Mouse (Mus musculus) neural tube, embryonic 12.5 days (tissue): ENCODE data around the gene Ggact. TPM values are rescaled to one million over a fixed set of nuclear protein-coding genes. Genes with fewer than 3 reads are reported as not detected.

Experiments
- ATAC-seq: fragments of 200-750 bp; cut with Nextera tagmentation; 2 replicates; pipeline ENCODE4 v1.8.0; 2017; ENCODE audit warnings: low read depth, mild to moderate bottlenecking, moderate TSS enrichment, moderate library complexity; ENCODE audit not compliant: low FRiP score
- H3K27ac ChIP-seq: fragments of 300-500 bp; sonication (generic); 2 replicates; pipeline ENCODE4 v1.5.1; 2016
- H3K27me3 ChIP-seq: fragments of 300-500 bp; sonication (generic); replicated peaks from 2 replicates; pipeline ENCODE4 v1.6.1; 2016; ENCODE audit warnings: mild to moderate bottlenecking
- H3K36me3 ChIP-seq: fragments of 300-500 bp; sonication (generic); 2 replicates; pipeline ENCODE4 v1.6.1; 2016; ENCODE audit warnings: mild to moderate bottlenecking
- H3K4me1 ChIP-seq: fragments of 300-500 bp; sonication (generic); 2 replicates; pipeline ENCODE4 v1.6.1; 2016
- H3K4me2 ChIP-seq: fragments of 300-500 bp; sonication (generic); replicated peaks from 2 replicates; pipeline ENCODE4 v1.6.1; 2016; ENCODE audit warnings: mild to moderate bottlenecking
- H3K4me3 ChIP-seq: fragments of 300-500 bp; sonication (generic); 2 replicates; pipeline ENCODE4 v1.5.1; 2016
- H3K9ac ChIP-seq: fragments of 300-500 bp; sonication (generic); 2 replicates; pipeline ENCODE4 v1.6.1; 2016; ENCODE audit warnings: mild to moderate bottlenecking
- H3K9me3 ChIP-seq: fragments of 300-500 bp; sonication (generic); 2 replicates; pipeline ENCODE4 v1.6.1; 2016; ENCODE audit warnings: mild to moderate bottlenecking
- WGBS: fragments of 180-500 bp; shearing (Covaris S2); methylation state at CpG from one replicate; pipeline ENCODE4 v1.1.7; 2016; 5-methylcytosine and 5-hydroxymethylcytosine counted together
- polyA plus RNA-seq: library from polyadenylated mRNA; unstranded; fragments of >200 nt; fragmentation: Nextera tagmentation; extraction: Ambion mirVana; gene quantifications from 2 replicates; pipeline ENCODE4 v1.2.1, GENCODE M21; 2016

The Ggact gene
- 4.9 and 5.5 TPM in 2 replicates for polyA plus RNA-seq

DNA sequence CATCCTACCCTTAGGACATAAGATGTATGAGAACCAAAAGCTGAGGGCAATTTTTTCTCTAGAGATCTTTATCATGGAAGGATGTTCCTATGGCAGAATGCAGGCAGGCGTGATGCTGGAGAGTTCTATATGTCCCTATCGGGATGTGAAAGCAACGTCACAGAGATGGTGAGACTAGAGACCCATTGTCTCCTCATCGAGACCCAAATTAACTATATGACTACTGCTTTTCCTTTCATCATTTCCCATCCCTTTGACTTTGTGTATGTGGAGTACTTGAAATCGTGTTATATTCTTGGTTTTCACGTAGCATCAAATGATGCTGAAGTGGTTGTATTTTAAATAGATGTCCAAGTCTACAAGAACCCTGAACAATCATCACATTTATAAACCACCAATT lies at the start of gene Ggact:
Ggact (minus strand) TSS at position 101 of the 400 bp plus-strand sequence.
- WGBS, result 83% methylated on average over 6 of the region's 6 CpGs

DNA sequence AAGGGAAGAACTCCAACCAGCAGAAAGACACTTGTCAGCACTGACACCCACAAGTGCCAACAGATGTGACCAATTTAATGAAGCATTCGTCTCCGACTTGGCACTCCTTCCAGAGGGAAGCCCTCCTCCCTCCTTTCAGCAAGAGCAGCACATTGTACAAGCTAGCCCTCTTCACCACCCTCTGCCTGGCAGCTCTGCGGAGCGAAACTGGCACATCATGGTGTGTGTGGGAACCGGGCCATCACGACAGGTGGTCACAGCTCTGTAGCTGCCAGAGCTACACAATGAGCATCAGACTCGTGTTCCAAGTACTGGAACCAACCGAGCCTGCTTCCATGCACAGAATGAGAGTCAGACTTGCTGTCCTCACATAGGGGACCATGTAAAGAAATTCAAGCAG lies 44.4 kb upstream of the Ggact start:
- Histone ChIP-seq H3K4me2 (no peak overlapping the region), H3K9ac (no peak overlapping the region), H3K4me1 (no peaks in the 10 kb centered on the region), H3K27me3 (no peaks in the 10 kb centered on the region), H3K27ac (no peak overlapping the region), H3K36me3 (peaks cover 12% of the 10 kb centered on the region; the same call in 1 of the 2 replicates), H3K4me3 (no peak overlapping the region), H3K9me3 (no peaks in the 10 kb centered on the region)
- WGBS, result 83% methylated on average over 8 of the region's 8 CpGs
- ATAC-seq, result peak; percentile 53; the same call in 1 of the 2 replicates

More for the DNA sequence above, at the start of gene Ggact:
- Histone ChIP-seq H3K36me3 (no peaks in the 10 kb centered on the region), H3K9me3 (peaks cover 2% of the 10 kb centered on the region; the same call in 1 of the 2 replicates), H3K27ac (no peak within 1 kb of the TSS), H3K4me3 (peak within 1 kb of the TSS; percentile 61), H3K4me1 (peaks cover 4% of the 10 kb centered on the region), H3K27me3 (peaks cover 11% of the 10 kb centered on the region), H3K9ac (peak within 1 kb of the TSS; percentile 64), H3K4me2 (peak within 1 kb of the TSS; percentile 98)
- no peak for ATAC-seq

DNA sequence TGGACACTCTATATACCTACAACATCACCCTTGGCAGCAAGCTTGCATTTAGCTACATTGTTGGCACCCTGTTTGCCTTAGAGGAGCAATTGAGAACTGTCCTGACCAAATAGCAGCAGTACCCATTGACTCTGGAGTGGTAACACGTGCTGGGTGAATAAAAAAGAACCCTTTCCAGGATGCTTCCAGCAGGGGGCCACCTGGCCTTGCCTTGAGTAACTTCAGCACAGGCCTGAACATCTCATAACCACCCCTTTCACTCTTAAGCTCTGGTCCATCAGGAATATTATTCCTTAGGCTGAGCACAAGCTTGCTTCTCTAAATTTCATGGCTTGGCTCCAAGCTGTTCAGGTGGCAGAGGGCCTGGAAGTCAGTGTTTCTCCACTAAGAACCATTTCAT lies 39.8 kb upstream of the Ggact start:
- Histone ChIP-seq H3K27ac (no peak overlapping the region), H3K4me3 (no peak overlapping the region), H3K27me3 (no peaks in the 10 kb centered on the region), H3K36me3 (peaks cover 10% of the 10 kb centered on the region; the same call in 1 of the 2 replicates), H3K9ac (no peak overlapping the region), H3K4me1 (no peaks in the 10 kb centered on the region), H3K9me3 (no peaks in the 10 kb centered on the region), H3K4me2 (no peak overlapping the region)
- peak; percentile 65 for ATAC-seq
- 32% methylated on average over 1 of the region's 1 CpGs for WGBS

DNA sequence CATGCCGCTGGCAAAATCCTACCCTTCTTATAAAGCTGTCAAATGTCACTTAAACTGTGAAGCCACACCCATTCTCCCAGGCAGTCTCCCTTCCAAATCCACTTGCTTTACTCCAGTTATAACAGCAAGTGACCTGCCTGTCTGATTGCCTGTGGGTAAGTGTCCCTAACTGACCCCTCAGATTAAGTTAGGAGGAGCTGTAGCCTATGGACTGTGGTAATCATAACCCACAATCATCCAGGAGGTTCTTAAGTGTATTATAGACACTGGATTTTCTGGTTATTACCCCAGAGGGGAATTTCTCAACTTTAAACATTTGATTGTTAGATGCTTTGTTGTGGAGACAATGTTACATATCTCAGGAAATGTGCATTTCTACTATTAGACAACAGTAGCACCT lies 39.0 kb upstream of the Ggact start:
- no peaks in the 10 kb centered on the region for H3K9me3 ChIP-seq

DNA sequence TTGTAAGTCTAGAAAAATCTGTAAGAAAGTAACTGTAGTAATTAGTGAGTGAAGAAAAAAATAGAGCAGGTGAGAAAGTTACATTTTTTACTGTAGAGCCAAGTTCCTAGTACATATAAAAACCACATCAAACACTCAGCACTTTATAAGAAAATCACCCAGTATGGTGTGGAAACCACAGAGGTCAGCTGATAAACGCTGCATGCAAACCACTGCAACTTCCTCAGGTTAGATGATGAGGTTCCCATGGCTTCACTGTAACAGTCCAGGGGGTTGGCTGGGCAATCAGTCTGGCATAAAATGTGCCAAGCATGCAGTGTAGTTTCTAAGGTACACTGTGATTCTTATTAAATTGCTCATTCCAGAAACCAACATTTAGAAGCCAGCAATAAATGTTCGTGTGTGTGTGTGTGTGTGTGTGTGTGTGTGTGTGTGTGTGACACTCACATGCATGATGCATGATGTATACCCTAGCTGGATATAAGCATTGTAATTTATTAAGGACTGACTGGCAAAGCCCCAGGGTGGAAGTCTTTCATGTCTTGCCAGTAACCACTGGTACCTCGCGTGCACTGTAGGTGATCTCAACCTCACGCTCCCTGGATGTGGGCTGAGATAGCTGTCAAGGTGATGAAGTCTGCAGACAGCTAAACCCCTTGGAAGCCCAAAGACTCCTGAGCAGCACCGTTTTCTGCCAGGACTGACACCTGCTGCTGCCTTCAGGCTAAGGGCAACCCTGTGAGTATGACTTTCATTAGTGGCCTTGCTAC lies 38.3 kb upstream of the Ggact start:
- Histone ChIP-seq H3K4me3 (no peak overlapping the region), H3K9ac (no peak overlapping the region), H3K36me3 (peaks cover 20% of the 10 kb centered on the region), H3K4me1 (no peaks in the 10 kb centered on the region), H3K9me3 (no peaks in the 10 kb centered on the region), H3K27me3 (no peaks in the 10 kb centered on the region), H3K27ac (no peak overlapping the region), H3K4me2 (no peak overlapping the region)
- WGBS, result 87% methylated on average over 6 of the region's 6 CpGs
- no peak for ATAC-seq

More for the DNA sequence above, 39.0 kb upstream of the Ggact start:
- Histone ChIP-seq H3K27me3 (no peaks in the 10 kb centered on the region), H3K36me3 (peaks cover 14% of the 10 kb centered on the region), H3K4me3 (no peak overlapping the region), H3K27ac (no peak overlapping the region), H3K9ac (no peak overlapping the region), H3K4me2 (no peak overlapping the region), H3K4me1 (no peaks in the 10 kb centered on the region)
- ATAC-seq, result no peak
- 87% methylated on average over 1 of the region's 1 CpGs for WGBS

DNA sequence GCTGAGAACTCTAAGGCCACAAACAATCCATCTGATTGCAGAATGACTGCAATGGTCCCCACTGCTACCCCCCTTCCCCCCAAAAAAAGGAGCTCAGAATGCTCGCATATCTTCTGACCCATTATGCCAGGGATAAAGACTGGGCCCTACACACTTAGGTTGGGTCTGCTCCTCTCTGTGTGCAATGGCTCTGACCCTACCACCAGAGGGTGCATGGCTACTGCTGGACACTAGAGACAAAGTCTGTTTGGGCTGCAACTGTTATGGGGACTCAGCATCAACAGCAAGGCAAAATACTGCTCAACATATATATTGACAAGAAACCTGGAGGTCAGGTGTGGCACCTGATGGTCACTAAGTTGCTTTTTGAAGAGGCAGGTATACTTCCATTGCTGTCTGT lies 37.4 kb upstream of the Ggact start:
- no peak for ATAC-seq
- H3K9me3 ChIP-seq, result no peaks in the 10 kb centered on the region
- no peaks in the 10 kb centered on the region for H3K27me3 ChIP-seq
- 91% methylated on average over 1 of the region's 1 CpGs for WGBS
- peaks cover 25% of the 10 kb centered on the region for H3K36me3 ChIP-seq
- no peak overlapping the region for H3K4me2 ChIP-seq
- H3K4me1 ChIP-seq, result no peaks in the 10 kb centered on the region
- no peak overlapping the region for H3K4me3 ChIP-seq
- no peak overlapping the region for H3K9ac ChIP-seq
- H3K27ac ChIP-seq, result no peak overlapping the region

DNA sequence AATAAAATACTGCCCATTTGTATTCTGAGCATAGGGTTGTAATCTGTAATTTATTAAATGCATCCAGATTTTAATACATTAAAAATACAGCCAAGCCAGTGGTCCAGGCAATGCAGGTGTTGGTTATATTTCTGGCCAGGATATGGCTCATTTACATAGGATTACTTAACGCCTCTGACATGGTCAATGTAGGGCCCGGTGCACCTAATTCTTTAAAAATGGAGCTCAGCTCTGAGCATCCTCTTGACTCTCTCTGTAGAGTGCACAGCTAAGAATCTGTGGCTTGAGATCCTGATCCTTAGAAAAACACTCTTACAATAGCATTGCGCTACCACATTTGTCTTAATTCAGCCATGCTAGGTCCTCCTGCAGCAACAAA lies 29.9 kb upstream of the Ggact start:
- Histone ChIP-seq H3K9ac (no peak overlapping the region), H3K4me1 (peaks cover 5% of the 10 kb centered on the region; the same call in 1 of the 2 replicates), H3K9me3 (no peaks in the 10 kb centered on the region), H3K27me3 (no peaks in the 10 kb centered on the region), H3K4me3 (no peak overlapping the region), H3K27ac (no peak overlapping the region), H3K36me3 (peaks cover 38% of the 10 kb centered on the region), H3K4me2 (no peak overlapping the region)
- WGBS, result 79% methylated on average over 3 of the region's 3 CpGs
- ATAC-seq, result no peak

DNA sequence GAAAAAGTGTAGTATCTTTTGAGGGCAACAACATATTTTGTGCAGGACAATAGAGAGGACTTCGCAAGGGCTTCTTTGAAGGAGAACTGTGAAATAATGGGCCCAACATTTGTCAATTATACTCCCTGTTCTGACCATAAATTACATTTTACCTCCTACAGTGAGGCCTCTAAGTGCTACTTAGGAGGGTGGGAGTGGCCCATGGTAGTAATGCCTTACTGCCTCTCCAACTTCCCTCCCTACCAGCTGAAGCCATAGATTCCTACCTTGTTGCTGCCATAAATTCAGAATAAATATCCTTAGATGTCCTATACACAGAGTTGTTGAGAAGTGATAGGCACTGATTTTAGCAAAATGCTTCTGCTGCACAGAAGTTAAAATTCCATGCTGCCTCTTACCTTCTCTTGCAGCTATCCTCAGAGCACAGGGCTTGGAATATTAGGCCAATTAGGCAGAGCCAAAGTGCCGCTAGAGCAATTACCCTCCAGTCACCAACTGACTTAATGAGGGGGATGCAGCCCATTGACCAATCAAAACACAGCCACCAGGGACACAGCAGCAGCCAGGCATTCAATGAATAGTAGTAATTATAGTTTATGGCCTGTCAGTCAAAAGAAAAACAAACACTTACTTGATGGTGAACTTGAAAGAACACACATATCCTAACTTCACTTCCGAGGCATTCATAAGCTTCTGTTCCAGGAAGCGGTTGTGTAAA lies 29.4 kb upstream of the Ggact start:
- H3K4me2 ChIP-seq, result no peak overlapping the region
- no peak overlapping the region for H3K9ac ChIP-seq
- WGBS, result 41% methylated on average over 4 of the region's 4 CpGs
- ATAC-seq, result peak; percentile 68; the same call in 1 of the 2 replicates
- no peak overlapping the region for H3K4me3 ChIP-seq
- no peak overlapping the region for H3K27ac ChIP-seq
- H3K9me3 ChIP-seq, result no peaks in the 10 kb centered on the region
- H3K27me3 ChIP-seq, result no peaks in the 10 kb centered on the region
- H3K36me3 ChIP-seq, result peaks cover 37% of the 10 kb centered on the region
- peaks cover 5% of the 10 kb centered on the region; the same call in 1 of the 2 replicates for H3K4me1 ChIP-seq

DNA sequence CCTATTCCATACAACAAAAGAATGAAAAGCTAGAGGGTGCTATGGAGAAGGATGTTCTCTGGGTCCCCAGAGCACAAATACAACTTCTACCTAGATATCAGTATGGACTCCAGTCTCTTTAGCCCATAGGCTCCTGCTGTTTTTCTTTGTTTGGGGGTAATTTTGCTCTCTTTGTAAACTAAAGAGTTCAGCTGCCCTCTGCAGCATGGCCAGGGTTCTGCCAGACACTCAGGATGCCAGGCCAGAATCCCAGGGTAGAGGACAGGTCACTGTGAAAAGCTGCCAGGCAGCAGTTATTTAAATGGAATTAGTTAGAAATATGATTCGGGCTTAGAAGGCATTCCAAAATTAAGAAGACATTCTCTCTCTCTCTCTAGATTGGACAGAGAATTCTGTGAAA lies 22.9 kb upstream of the Ggact start:
- no peak overlapping the region for H3K4me2 ChIP-seq
- no peak overlapping the region for H3K9ac ChIP-seq
- WGBS, result 88% methylated on average over 1 of the region's 1 CpGs
- no peaks in the 10 kb centered on the region for H3K9me3 ChIP-seq
- H3K27me3 ChIP-seq, result no peaks in the 10 kb centered on the region
- H3K4me1 ChIP-seq, result no peaks in the 10 kb centered on the region
- H3K4me3 ChIP-seq, result no peak overlapping the region
- H3K36me3 ChIP-seq, result peaks cover 31% of the 10 kb centered on the region
- no peak overlapping the region for H3K27ac ChIP-seq
- ATAC-seq, result no peak

DNA sequence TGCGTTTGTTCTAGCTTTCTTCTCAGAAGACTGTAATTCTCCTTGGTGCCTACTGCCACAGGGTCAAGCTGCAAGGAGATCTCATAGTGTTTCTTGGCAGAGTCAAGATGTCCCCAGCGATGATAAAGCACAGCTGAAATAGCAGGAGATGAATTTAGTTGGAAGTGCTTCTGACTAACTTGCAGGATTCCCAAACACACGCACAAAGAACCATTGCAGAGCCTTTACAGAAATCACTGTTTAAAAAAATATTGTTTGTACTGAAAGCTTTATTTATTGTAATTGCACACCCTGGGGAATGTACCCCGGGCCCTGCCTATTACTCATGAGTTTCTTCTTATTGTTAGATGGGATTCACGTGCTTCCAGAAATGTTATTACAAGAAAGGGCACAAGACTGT lies 6.5 kb upstream of the Ggact start:
- no peak for ATAC-seq
- Histone ChIP-seq H3K4me2 (no peak overlapping the region), H3K27me3 (no peaks in the 10 kb centered on the region), H3K4me1 (no peaks in the 10 kb centered on the region), H3K9ac (no peak overlapping the region), H3K36me3 (peaks cover 11% of the 10 kb centered on the region; the same call in 1 of the 2 replicates), H3K9me3 (no peaks in the 10 kb centered on the region), H3K27ac (no peak overlapping the region), H3K4me3 (no peak overlapping the region)
- WGBS, result 74% methylated on average over 5 of the region's 5 CpGs

DNA sequence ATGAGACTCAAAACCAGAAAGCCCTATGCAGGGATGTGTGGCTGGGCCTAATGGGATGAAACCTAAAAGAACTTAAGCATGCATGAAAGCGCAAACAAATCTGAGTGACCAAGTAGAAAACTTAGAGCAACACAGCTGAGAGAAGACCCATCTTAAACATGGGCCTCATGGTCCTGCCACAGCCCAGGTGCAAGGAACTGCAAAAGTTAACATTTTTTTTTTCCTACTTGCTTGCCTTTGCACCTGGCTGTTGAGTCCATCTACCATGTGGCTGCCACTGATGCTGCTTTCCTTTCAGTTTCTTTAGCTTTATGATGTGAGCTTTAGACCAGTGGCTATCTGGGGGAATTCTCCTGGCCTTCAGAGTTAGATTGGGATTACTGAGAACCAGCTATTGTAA lies 4.1 kb upstream of the Ggact start:
- peaks cover 11% of the 10 kb centered on the region; the same call in 1 of the 2 replicates for H3K36me3 ChIP-seq
- H3K27ac ChIP-seq, result no peak overlapping the region
- ATAC-seq, result no peak
- H3K4me2 ChIP-seq, result no peak overlapping the region
- H3K9ac ChIP-seq, result no peak overlapping the region
- H3K4me3 ChIP-seq, result no peak overlapping the region
- WGBS, result 94% methylated on average over 1 of the region's 1 CpGs
- peaks cover 8% of the 10 kb centered on the region for H3K27me3 ChIP-seq
- H3K4me1 ChIP-seq, result peaks cover 4% of the 10 kb centered on the region
- no peaks in the 10 kb centered on the region for H3K9me3 ChIP-seq

DNA sequence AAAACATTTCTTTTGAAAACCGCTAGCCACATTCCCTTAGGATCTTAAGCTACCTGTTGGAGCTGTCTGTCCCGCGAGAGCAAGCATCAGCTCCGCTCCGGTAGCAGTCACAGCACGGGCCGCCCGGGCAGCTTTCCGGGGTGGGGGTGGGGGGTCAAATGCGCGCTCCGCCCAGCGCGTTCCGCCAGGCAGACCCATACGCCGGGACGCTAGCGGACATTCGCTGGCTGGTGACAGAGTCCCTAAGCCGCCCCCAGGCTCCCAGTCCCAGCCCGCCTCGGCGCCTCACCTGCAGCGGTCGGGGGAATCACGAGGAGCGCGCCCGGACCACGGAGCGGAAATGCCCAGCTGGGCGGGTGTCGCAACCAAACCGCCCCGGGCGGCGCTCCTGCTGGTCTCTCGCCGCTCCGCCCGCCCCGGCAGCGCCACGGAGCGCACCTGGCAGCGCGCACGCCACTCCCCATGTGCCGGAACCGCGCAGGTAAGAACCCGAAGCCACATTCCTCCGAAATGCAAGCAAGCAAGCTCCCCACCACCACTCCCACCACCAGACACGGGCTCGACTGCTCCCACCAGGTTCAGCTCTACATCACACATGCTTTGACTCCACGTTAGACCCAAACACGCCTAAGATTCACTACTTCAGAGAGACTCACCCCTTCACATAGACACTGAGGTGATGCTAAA lies 602 bp downstream of the Ggact start:
- peak overlapping the region; percentile 98 for H3K4me2 ChIP-seq
- H3K27ac ChIP-seq, result no peak overlapping the region
- H3K36me3 ChIP-seq, result no peaks in the 10 kb centered on the region
- H3K27me3 ChIP-seq, result peaks cover 11% of the 10 kb centered on the region
- peak overlapping the region; percentile 64 for H3K9ac ChIP-seq
- H3K4me3 ChIP-seq, result peak overlapping the region; percentile 61
- peak; percentile 84 for ATAC-seq
- H3K4me1 ChIP-seq, result peaks cover 4% of the 10 kb centered on the region
- under 1% methylated on average over 58 of the region's 58 CpGs for WGBS
- H3K9me3 ChIP-seq, result peaks cover 7% of the 10 kb centered on the region; the same call in 1 of the 2 replicates
